Mouse (Mus musculus) urinary bladder, postnatal 36 days (tissue): ENCODE data around the gene Gm17657.

Experiments used
- DNase-seq, 2 experiments: peaks; one replicate each; pipeline ENCODE4 v3.0.0; 2022; ENCODE audit warnings: low spot score in 2 of 2, mixed read lengths in 1 of 2

Gene Gm17657

DNA sequence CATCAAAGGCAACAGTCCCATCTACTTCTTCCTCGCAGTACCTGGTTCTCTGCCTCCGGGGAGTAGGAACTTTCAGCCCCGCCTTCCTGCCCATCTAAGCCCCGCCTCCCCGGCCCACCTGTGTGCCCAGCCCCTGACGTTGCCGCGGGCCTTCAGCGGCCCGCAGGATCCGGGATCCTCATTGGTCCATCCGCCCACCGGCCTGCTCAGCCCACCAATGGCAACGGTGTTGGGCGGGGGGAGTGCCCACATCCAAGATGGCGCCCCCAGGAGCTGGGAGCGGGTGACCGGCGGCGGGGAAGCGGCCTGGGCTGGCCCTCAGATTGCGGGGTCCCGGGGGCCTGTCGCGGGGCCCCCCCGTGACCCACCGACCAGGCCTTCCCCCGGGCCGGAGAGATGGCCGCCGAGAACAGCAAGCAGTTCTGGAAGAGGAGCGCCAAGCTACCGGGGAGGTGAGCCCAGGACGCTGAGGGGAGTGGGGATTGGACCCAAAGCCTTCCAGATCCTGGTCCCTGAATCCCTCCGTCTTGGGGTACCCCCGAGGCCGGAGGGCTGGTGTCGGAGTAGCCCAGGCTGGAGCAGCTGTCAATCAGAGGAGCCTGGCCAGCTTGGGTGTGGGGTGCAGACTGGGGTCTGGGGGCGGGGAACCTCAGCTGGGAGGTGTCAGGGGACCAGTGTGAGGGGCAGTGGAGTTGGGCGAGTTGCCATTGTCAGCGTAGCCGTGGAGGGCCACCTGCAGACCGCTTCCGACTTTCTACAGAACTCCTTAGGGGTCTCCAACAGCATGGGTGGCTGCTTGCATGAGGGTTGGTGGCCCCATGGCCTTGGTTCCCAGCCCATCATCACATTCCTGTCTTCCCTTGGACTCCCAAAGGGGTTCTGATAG lies at the start of gene Gm17657, which contains the start of gene Tbc1d22b:
Gene Gm17657 (minus strand): TSS at position 96 of the 886 bp plus-strand sequence.
Gene Tbc1d22b (plus strand): TSS at position 243 of the 886 bp plus-strand sequence.
- peak; percentile 91 to 94 for DNase-seq

DNA sequence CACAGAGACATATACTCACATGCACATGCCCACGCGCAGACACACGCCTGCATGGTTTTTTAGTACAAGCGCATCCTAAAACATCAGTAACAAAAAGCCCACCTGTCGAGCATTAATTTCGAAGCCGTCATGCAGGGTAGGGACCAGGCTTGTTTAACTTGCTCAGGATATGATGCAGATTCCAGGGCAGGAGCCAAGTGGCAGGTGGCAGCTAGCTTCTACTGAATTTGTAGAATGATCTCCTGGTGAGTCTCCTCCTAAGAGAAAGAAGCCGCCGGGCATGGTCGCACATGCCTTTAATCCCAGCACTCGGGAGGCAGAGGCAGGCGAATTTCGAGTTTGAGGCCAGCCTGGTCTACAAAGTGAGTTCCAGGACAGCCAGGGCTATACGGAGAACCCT lies 49.6 kb upstream of the Gm17657 start:
- no peak for DNase-seq

DNA sequence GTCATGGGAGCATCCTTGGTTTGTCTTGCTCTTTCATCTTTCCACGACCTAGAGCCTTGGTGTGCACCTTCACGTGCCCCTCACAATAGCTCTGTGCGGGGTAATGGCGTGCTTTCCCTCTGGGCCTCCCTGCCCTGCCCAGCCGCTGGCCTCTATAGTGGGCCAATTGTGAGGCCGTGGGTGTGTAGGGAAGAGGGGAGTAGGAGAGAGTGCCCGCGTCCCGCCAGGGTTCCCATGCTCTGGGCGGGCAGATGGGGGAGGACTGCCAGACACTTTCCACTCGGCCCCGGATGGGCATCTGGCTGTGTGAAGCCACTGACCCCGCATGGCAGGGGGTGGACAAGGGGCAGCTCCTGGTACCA lies 47.3 kb upstream of the Gm17657 start:
- DNase-seq, result no peak

DNA sequence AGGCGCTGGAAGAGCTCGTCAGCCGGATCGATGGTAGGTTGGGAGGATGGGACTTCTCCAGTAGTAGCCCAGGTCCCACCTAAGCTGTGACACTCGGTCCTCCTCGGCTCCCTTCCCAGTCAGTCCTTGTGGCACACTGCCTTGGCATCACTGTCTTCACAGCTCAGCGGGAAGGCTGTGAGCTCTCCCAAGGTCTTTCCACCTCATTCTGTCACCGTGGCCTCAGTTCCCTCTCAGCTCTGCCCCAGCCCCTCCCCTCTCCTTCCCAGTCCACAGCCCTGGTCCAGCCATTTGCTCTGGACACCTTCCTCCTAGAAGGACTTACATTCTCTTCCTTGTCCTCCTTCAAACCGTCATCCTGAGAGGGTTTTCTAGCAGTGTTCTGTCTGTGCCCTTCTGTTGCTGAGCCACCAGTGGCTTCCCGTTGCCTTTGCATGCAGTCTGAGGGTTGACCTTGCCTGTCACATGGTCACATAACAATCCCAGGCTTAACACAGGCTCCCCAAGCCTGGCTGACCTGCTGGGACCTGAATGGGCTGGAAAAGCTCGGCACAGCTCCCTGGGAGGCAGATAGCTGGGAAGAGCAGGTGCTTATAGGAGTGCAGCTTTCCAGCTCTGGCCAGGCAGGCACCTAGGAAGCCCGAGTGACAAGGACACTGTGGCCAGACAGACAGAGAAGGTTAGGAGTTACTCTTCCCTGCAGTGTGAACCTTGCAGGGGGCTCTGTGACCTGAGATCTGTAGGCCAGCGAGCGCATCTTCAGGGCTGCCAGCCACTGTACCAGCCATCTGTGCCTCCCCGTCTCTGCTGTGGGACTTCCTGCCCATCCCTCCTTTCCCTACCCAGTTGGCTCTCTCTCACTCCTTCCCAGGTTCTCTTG lies 46.7 kb upstream of the Gm17657 start:
- no peak for DNase-seq

DNA sequence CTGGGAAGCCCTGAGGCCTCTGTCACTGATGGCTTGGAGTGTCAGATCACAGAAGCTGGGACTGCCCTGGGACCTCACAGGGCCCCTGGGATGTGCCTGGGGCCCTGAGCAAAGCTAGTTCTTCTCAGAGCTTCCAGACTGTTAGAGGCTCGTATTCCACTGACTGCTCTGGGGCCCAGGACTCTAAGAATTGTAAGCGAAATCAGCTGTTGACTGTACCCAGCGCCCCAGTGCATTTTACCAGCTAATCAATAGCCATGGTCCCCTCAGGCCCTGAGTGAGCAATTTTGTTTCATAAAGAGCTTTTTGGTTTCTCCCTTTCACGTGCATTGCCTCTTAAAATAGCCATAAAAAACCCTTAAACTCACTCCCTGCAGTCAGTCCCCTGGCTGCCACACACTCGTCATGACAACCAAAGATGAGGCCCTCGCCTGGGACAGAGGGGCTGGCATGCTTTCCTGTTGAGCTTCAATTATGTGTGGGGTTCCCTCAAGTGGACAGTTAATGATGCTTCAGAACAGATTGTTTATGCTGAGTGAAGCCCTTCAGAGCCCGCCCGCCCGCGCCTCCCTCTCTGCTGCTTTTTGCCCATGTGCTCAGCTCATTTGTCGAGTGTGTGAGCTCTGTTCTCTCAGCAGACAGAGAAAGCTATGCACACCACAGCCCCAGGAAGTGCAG lies 39.9 kb upstream of the Gm17657 start:
- DNase-seq, result no peak

DNA sequence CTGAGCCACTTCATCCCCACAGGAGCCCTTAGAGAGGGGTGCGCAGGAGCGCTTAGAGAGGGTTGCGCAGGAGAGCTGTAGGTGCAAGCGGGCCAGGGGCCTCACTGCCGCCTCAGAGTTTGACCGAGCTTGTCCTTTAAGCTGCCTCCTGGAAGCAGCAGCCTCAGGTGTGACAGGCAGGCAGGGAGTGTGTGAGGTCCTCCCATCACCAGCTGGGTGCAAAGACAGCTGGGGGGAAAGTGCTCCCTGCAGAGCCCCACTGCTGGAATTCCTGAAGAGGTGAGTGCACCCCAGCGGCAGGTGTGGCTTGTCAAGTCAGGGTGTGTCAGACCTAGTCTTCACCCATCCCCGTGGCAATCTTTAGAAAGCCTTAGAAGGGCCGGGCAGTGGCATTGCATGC lies 37.5 kb upstream of the Gm17657 start:
- DNase-seq, result no peak

DNA sequence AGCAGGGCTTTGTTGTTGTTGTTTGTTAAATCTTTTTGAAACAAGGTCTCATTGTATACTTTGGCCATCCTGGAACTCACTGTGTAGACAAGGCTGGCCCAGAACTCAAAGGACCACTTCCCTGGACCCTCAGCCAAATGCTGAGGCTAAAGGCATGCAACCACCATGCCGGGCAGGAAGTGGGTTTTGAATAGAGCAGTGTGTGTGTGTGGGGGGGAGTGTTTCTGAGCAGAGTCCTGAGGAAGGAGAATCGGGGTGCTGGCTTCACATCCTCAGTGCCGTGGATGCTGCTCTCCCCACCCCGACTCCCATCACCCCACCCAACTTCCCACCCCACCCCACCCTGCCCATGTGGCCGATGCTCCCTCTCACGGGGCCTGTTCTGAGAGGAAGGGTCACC lies 36.0 kb upstream of the Gm17657 start:
- no peak for DNase-seq

- DNase-seq, result no peak
Observed at GRCm38 (mm10) chr17:29584737-29585136, 35.3 kb upstream of the Gm17657 start.

DNA sequence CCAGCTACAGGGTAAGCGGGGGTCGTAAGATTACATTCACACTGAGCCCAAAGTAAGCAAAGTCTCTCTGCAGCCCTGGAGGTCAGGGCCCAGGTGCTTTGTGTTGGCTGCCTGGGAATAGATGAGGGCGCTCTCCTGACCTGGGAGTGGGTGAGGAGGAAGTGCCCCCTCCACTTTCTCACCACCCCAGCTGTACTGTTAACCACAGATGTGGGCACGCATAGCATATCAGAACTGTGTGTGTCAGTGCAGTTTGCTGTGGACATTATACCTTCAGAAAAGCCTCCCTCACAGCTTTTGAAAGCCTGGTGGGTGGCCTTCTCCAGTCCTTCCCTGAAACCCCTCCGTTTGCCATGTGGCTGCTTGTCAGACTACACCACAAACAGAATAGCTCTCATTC lies 34.9 kb upstream of the Gm17657 start:
- no peak for DNase-seq

DNA sequence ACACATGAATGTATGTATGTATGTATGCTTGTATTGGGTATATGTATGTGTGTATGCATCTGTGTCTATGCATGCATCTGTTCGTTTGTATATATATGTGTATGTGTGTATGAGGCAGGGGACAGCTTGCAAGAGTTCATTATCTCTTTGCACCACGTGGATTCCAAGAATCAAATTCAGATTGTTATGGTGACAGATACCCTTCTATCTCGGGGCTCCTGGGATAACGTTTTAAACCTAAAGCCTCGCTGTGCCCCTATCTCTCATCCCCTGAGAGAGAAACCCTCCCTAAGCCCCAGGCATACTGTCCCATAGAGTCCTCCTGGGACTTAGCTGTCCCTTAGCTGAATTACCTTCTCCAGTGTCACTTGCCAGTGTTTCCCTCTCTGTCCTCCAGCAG lies 34.1 kb upstream of the Gm17657 start:
- no peak for DNase-seq

- no peak for DNase-seq
Observed at GRCm38 (mm10) chr17:29579579-29580126, 30.2 kb upstream of the Gm17657 start.

DNA sequence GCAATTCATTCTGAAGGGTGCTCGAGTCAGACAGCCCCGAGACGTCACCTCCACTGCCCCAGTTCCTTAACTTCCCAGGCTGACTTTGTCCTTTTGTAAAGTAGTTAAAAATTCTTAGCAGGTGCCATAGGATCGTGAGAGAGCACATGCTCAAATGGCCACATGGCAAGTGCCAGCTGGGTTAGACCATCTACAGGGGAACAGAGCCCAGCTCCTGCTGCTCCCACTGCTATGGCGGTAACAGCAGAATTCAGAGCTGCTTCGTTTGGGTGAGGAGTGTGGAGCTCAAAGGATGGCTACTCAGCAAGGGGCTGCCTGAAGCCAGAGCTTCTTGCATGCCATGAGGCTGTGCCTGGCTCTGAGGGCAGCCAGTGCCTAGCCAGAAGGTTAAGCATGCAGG lies 20.4 kb upstream of the Gm17657 start:
- DNase-seq, result no peak

DNA sequence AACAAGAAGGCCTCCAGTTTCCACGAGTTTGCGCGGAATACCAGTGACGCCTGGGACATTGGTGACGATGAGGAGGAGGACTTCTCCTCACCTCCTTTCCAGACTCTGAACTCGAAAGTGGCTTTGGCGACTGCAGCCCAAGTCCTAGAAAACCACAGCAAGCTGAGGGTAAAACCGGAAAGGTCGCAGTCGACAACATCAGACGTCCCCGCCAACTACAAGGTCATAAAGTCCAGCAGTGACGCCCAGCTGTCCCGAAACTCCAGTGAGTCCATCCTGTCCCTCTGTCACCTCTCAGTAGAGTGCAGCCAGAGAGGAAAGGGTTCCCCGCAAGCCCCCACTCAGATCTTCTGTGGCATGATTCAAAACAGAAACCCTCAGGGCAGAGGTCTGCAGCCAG lies 19.0 kb upstream of the Gm17657 start:
- DNase-seq, result no peak

GRCm38 (mm10) chr17:29565521-29565920 lies 16.1 kb upstream of the Gm17657 start:
- no peak for DNase-seq

DNA sequence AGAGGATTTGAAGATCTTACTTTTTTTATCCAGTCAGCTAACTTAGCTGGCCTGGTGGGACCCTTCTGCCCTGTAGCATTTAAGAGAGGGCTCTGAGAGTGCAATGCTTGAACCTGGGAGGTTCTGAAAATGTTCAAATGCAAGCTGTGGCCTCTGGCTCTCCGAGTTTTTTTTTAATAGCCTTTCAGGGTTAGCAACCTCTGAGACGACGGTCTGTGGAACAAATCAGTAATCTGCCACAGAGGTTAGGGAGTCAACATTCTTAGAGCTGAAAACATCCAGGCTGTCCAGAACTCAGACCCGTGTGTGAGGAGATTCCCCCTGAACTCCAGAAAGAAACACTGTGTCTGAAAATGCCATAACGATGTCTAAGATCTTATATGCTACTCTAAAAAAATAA lies 9.0 kb upstream of the Gm17657 start:
- no peak for DNase-seq

GRCm38 (mm10) chr17:29556893-29557292 lies 7.5 kb upstream of the Gm17657 start:
- DNase-seq, result peak; percentile 35 to 47

- DNase-seq, result no peak
Observed at GRCm38 (mm10) chr17:29556456-29556855, 7.0 kb upstream of the Gm17657 start.

GRCm38 (mm10) chr17:29554176-29554575 lies 4.7 kb upstream of the Gm17657 start:
- DNase-seq, result no peak

DNA sequence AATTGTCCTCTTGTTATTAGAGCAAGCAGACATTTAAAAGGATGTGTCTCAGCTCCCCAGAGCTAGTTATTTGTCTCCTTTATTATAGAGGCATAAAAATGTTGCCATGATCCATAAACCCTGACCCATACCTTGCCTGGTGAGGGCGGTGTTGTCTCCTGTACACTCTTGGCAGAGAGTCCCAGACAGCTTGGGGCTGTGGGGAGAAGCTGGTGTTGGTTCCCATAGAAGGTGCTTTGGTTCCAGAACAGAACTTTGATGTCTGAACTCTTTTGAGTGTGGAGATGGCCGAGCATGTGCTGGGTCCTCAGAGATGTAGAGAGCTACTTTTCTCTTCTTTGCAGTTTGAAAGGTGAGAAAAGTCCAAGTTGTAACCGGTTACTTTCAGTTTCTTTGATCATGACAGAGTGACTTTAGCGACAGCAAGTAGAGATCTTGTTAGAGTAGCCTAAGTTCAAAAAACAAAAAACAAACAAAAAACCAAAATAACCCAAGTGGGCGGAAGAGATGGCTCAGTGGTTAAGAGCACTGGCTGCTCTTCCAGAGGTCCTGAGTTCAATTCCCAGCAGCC lies 2.8 kb upstream of the Gm17657 start, which contains the start of gene Tmem217:
Gene Tmem217 (minus strand): TSS at position 224 of the 571 bp plus-strand sequence.
- DNase-seq, result no peak

DNA sequence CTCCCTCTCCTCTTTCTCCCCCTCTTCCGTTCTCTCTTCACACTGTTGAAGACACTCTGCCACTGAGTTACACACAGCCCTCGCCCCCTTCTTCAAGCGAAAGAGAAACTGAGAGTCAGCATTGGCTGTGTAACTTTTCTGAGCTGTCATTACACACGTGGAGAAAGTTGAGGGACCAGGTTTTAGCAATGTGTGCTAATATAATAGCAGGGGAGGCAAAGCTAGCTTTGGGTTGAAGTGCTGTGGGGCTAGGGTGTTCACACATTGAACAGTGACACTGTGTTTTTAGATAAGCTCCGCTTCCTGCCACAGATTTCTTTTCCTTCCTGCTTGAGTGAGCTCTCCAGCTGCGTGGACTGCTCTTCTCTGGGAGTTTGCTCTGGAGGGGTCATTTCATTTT lies 1.6 kb upstream of the Gm17657 start:
- no peak for DNase-seq

DNA sequence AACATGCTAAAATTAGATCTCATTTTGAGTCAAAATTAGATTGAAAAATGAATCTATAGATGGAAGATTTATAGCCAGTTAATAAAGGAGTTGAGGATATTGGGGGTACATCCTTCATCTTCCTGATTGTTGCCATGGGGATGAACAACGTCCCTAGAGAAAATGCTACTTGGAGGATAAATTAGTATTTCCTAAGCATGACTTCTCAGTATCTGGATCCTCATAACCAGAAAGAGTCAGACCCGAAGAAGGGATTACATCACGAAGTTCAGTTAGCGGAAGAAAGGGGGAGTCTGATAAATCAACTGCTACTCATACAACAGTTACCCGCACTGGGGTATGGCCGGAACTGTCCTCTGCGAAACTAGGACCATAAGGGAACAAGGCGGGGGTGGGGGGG lies 444 bp downstream of the Gm17657 start:
- no peak for DNase-seq
